Mouse (Mus musculus) forelimb bud, embryonic 11.5 days (tissue): Measurements from ENCODE around the gene Eqtn.

Experiments
- DNase-seq: peaks from one replicate; pipeline ENCODE4 v3.0.0-alpha.2; 2012; ENCODE audit warnings: low read depth, low spot score

Eqtn gene

GRCm38 (mm10) chr4:94928743-94929142 is at the start of gene Eqtn:
Gene Eqtn, minus strand, starts transcription at chr4:94928843.
- DNase-seq = no peak

GRCm38 (mm10) chr4:94973321-94973720 is 44.7 kb upstream of the Eqtn start:
- DNase-seq = no peak

- no peak for DNase-seq
Observed at GRCm38 (mm10) chr4:94952773-94953172, 24.1 kb upstream of the Eqtn start.

- DNase-seq = no peak
Observed at GRCm38 (mm10) chr4:94941221-94941855, 12.7 kb upstream of the Eqtn start.

- no peak for DNase-seq
Observed at GRCm38 (mm10) chr4:94901780-94902179, 26.9 kb downstream of the Eqtn start.

GRCm38 (mm10) chr4:94900744-94901143 is 27.9 kb downstream of the Eqtn start:
- peak; percentile 31 for DNase-seq
